Mouse (Mus musculus): Measurements from ENCODE around the gene Myo10. TPM values are rescaled to one million over a fixed set of nuclear protein-coding genes. Genes with fewer than 3 reads are reported as not detected.
A peak's percentile ranks its signal among the peaks of the same experiment; 100 is the strongest.

The Myo10 gene
- polyA plus RNA-seq, 1 experiment from 2014 or later = 48.4 TPM

- Histone ChIP-seq H3K9ac (ENCODE audit: low read length) (no peak overlapping the region), H3K36me3 (ENCODE audit: control insufficient read depth, insufficient read depth, low read length) (no peaks in the 10 kb centered on the region), H3K9me3 (ENCODE audit: control insufficient read depth, low read length) (no peaks in the 10 kb centered on the region; the same call in 1 of the 2 replicates), H3K4me1 (ENCODE audit: control insufficient read depth, insufficient read depth, low read length) (no peaks in the 10 kb centered on the region), H3K27ac (replicated peaks; ENCODE audit: low read depth, low read length) (no peak overlapping the region), H3K4me2 (ENCODE audit: low read depth, severe bottlenecking) (no peak overlapping the region), H3K27me3 (ENCODE audit: control insufficient read depth, insufficient read depth, low read length) (no peaks in the 10 kb centered on the region), H3K4me3 (ENCODE audit: low read depth, low read length) (no peak overlapping the region)
- DNase-seq (ENCODE audit: low spot score) (no peak), ATAC-seq (ENCODE audit: insufficient number of reproducible peaks, low FRiP score, low TSS enrichment, low read depth) (no peak)
- WGBS = 40% methylated on average over 6 of the region's 6 CpGs
Measured at GRCm38 (mm10) chr15:25603286-25603685, 19.0 kb upstream of the Myo10 start.

DNA sequence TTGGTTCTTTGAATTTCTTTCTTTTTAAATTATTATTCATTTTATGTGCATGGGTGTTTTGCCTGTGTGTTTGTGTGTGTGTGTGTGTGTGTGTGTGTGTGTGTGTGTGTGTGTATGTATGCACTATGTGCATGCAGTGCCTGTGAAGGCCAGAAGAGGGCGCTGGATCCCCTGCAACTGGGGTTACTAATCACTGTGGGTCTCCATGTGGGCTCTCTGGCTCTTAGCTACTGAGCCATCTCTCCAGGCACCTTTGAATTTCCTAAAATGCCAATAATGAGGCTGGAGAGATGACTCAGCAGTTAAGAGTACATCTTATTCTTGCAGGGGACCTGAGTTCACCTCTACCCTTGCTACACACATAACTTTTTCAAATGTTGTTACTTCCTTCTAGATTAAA, 18.1 kb upstream of the Myo10 start:
- H3K27ac ChIP-seq (replicated peaks; ENCODE audit: low read depth, low read length) = no peak overlapping the region
- H3K9ac ChIP-seq (ENCODE audit: low read length) = no peak overlapping the region
- H3K27me3 ChIP-seq (ENCODE audit: control insufficient read depth, insufficient read depth, low read length) = no peaks in the 10 kb centered on the region
- H3K36me3 ChIP-seq (ENCODE audit: control insufficient read depth, insufficient read depth, low read length) = no peaks in the 10 kb centered on the region
- H3K4me2 ChIP-seq (ENCODE audit: low read depth, severe bottlenecking) = no peak overlapping the region
- DNase-seq (ENCODE audit: low spot score) (no peak), ATAC-seq (ENCODE audit: insufficient number of reproducible peaks, low FRiP score, low TSS enrichment, low read depth) (no peak)
- WGBS = 90% methylated on average over 1 of the region's 1 CpGs
- no peak overlapping the region for H3K4me3 ChIP-seq (ENCODE audit: low read depth, low read length)
- no peaks in the 10 kb centered on the region; the same call in 1 of the 2 replicates for H3K9me3 ChIP-seq (ENCODE audit: control insufficient read depth, low read length)
- no peaks in the 10 kb centered on the region for H3K4me1 ChIP-seq (ENCODE audit: control insufficient read depth, insufficient read depth, low read length)

DNA sequence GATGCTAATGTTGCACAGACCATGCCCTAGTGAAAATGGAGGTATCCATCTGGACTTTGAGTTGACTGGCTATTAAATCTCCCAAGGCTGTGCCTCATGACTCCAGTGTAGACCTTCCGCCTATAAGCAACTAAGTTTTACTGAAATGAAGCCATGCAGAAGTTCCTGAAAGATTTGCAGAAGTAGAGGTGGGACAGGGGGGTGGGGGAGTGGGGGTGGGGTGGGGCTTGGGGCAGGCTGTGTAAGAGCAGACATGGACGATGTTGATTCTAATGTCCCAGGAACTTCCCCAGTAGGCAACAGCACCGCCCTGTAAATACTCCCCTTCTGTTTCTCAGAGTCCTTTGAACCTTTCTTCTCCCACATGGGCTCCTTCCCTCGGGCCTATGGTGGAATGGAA, 16.9 kb upstream of the Myo10 start:
- Histone ChIP-seq H3K4me1 (ENCODE audit: control insufficient read depth, insufficient read depth, low read length) (no peaks in the 10 kb centered on the region), H3K27me3 (ENCODE audit: control insufficient read depth, insufficient read depth, low read length) (no peaks in the 10 kb centered on the region), H3K36me3 (ENCODE audit: control insufficient read depth, insufficient read depth, low read length) (no peaks in the 10 kb centered on the region), H3K4me2 (ENCODE audit: low read depth, severe bottlenecking) (no peak overlapping the region), H3K9me3 (ENCODE audit: control insufficient read depth, low read length) (no peaks in the 10 kb centered on the region; the same call in 1 of the 2 replicates), H3K4me3 (ENCODE audit: low read depth, low read length) (no peak overlapping the region), H3K27ac (replicated peaks; ENCODE audit: low read depth, low read length) (no peak overlapping the region), H3K9ac (ENCODE audit: low read length) (no peak overlapping the region)
- no peak for DNase-seq (ENCODE audit: low spot score)
- ATAC-seq (ENCODE audit: insufficient number of reproducible peaks, low FRiP score, low TSS enrichment, low read depth) = no peak
- WGBS = 74% methylated on average over 4 of the region's 4 CpGs

DNA sequence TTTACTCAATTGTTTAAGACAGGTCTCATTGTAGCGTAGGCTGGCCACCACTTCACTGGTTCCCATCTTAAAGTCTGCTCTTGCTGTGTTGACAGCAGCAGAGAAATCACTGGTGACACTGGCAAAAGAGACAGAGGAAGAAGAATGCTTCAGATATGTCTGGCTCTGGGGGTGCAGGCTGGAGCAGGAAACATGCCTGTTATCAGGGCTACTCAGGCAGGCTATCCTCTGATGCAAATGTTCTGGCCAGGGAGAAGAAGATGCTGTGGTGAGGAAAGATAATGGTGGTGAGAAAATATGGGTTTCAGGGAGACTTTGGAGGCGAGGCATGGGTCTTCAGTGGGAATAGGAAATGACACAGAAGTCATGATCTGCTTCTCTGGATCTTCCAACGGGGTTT, 13.6 kb upstream of the Myo10 start:
- Histone ChIP-seq H3K9ac (ENCODE audit: low read length) (no peak overlapping the region), H3K4me3 (ENCODE audit: low read depth, low read length) (no peak overlapping the region), H3K27me3 (ENCODE audit: control insufficient read depth, insufficient read depth, low read length) (no peaks in the 10 kb centered on the region), H3K27ac (replicated peaks; ENCODE audit: low read depth, low read length) (no peak overlapping the region), H3K4me1 (ENCODE audit: control insufficient read depth, insufficient read depth, low read length) (no peaks in the 10 kb centered on the region), H3K36me3 (ENCODE audit: control insufficient read depth, insufficient read depth, low read length) (no peaks in the 10 kb centered on the region), H3K4me2 (ENCODE audit: low read depth, severe bottlenecking) (no peak overlapping the region), H3K9me3 (ENCODE audit: control insufficient read depth, low read length) (no peaks in the 10 kb centered on the region; the same call in 1 of the 2 replicates)
- ATAC-seq (ENCODE audit: insufficient number of reproducible peaks, low FRiP score, low TSS enrichment, low read depth) (no peak), DNase-seq (ENCODE audit: low spot score) (no peak)
- WGBS = 64% methylated on average over 3 of the region's 3 CpGs

DNA sequence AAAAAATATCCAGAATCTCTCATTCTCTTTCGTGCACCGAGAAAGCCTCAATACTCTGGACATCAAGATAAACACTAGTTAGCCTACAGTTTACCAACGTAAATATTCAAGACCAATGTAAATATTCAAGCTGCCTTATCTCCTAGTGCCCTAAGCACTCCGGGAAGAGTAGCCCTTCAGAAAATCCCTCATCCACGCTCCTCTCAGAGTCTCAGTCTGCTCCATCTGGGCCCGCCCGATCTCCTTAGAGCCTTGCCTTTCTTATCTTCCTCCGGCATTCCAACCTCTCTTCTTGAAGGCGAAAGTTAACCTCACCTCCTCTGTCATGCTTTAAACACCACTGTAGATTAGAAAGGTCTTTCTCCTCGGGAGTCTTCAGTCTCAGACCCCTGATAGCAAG, 13.1 kb upstream of the Myo10 start:
- Histone ChIP-seq H3K4me1 (ENCODE audit: control insufficient read depth, insufficient read depth, low read length) (no peaks in the 10 kb centered on the region), H3K36me3 (ENCODE audit: control insufficient read depth, insufficient read depth, low read length) (no peaks in the 10 kb centered on the region), H3K27me3 (ENCODE audit: control insufficient read depth, insufficient read depth, low read length) (no peaks in the 10 kb centered on the region), H3K4me3 (ENCODE audit: low read depth, low read length) (no peak overlapping the region), H3K9me3 (ENCODE audit: control insufficient read depth, low read length) (no peaks in the 10 kb centered on the region; the same call in 1 of the 2 replicates), H3K27ac (replicated peaks; ENCODE audit: low read depth, low read length) (no peak overlapping the region), H3K4me2 (ENCODE audit: low read depth, severe bottlenecking) (no peak overlapping the region), H3K9ac (ENCODE audit: low read length) (no peak overlapping the region)
- ATAC-seq (ENCODE audit: insufficient number of reproducible peaks, low FRiP score, low TSS enrichment, low read depth) = no peak
- 66% methylated on average over 10 of the region's 10 CpGs for WGBS
- DNase-seq (ENCODE audit: low spot score) = no peak

- H3K4me1 ChIP-seq (ENCODE audit: control insufficient read depth, insufficient read depth, low read length) = no peaks in the 10 kb centered on the region
- no peak overlapping the region for H3K4me3 ChIP-seq (ENCODE audit: low read depth, low read length)
- DNase-seq (ENCODE audit: low spot score) (no peak), ATAC-seq (ENCODE audit: insufficient number of reproducible peaks, low FRiP score, low TSS enrichment, low read depth) (no peak)
- no peaks in the 10 kb centered on the region for H3K36me3 ChIP-seq (ENCODE audit: control insufficient read depth, insufficient read depth, low read length)
- WGBS = 73% methylated on average over 6 of the region's 6 CpGs
- no peak overlapping the region for H3K4me2 ChIP-seq (ENCODE audit: low read depth, severe bottlenecking)
- no peak overlapping the region for H3K9ac ChIP-seq (ENCODE audit: low read length)
- H3K9me3 ChIP-seq (ENCODE audit: control insufficient read depth, low read length) = no peaks in the 10 kb centered on the region
- H3K27me3 ChIP-seq (ENCODE audit: control insufficient read depth, insufficient read depth, low read length) = no peaks in the 10 kb centered on the region
- H3K27ac ChIP-seq (replicated peaks; ENCODE audit: low read depth, low read length) = no peak overlapping the region
Measured at GRCm38 (mm10) chr15:25611178-25611577, 11.1 kb upstream of the Myo10 start.

GRCm38 (mm10) chr15:25620560-25620959, 1.8 kb upstream of the Myo10 start:
- Histone ChIP-seq H3K4me3 (ENCODE audit: low read depth, low read length) (no peak overlapping the region), H3K27me3 (ENCODE audit: control insufficient read depth, insufficient read depth, low read length) (no peaks in the 10 kb centered on the region), H3K9ac (ENCODE audit: low read length) (no peak overlapping the region), H3K9me3 (ENCODE audit: control insufficient read depth, low read length) (no peaks in the 10 kb centered on the region), H3K36me3 (ENCODE audit: control insufficient read depth, insufficient read depth, low read length) (no peaks in the 10 kb centered on the region), H3K4me1 (ENCODE audit: control insufficient read depth, insufficient read depth, low read length) (peaks cover 19% of the 10 kb centered on the region), H3K4me2 (ENCODE audit: low read depth, severe bottlenecking) (no peak overlapping the region), H3K27ac (replicated peaks; ENCODE audit: low read depth, low read length) (no peak overlapping the region)
- DNase-seq (ENCODE audit: low spot score) (no peak), ATAC-seq (ENCODE audit: insufficient number of reproducible peaks, low FRiP score, low TSS enrichment, low read depth) (no peak)
- WGBS = 46% methylated on average over 4 of the region's 4 CpGs

GRCm38 (mm10) chr15:25621351-25622199, 750 bp upstream of the Myo10 start:
- Histone ChIP-seq H3K4me1 (ENCODE audit: control insufficient read depth, insufficient read depth, low read length) (peaks cover 28% of the 10 kb centered on the region), H3K4me2 (ENCODE audit: low read depth, severe bottlenecking) (peak overlapping the region; percentile 57), H3K27ac (replicated peaks; ENCODE audit: low read depth, low read length) (no peak overlapping the region), H3K36me3 (ENCODE audit: control insufficient read depth, insufficient read depth, low read length) (no peaks in the 10 kb centered on the region), H3K9ac (ENCODE audit: low read length) (peak overlapping the region; percentile 35; the same call in 1 of the 2 replicates), H3K4me3 (ENCODE audit: low read depth, low read length) (peak overlapping the region; percentile 92), H3K27me3 (ENCODE audit: control insufficient read depth, insufficient read depth, low read length) (no peaks in the 10 kb centered on the region), H3K9me3 (ENCODE audit: control insufficient read depth, low read length) (no peaks in the 10 kb centered on the region)
- peak; percentile 49 for DNase-seq (ENCODE audit: low spot score)
- 5% methylated on average over 20 of the region's 20 CpGs for WGBS
- ATAC-seq (ENCODE audit: insufficient number of reproducible peaks, low FRiP score, low TSS enrichment, low read depth) = no peak
